Mouse (Mus musculus) adrenal gland, postnatal 25 days (tissue): ENCODE data around the gene Vmp1. TPM values are rescaled to one million over a fixed set of nuclear protein-coding genes. Genes with fewer than 3 reads are reported as not detected.

Experiments used
- DNase-seq: peaks from one replicate; pipeline ENCODE4 v3.0.0; 2021; ENCODE audit warnings: mixed read lengths
- total RNA-seq: library from RNA; stranded (reverse); gene quantifications from 2 replicates; pipeline ENCODE4 v1.2.3, GENCODE M21; 2021

Vmp1 gene
- total RNA-seq, 1 experiment from 2014 or later, result 162 TPM

DNA sequence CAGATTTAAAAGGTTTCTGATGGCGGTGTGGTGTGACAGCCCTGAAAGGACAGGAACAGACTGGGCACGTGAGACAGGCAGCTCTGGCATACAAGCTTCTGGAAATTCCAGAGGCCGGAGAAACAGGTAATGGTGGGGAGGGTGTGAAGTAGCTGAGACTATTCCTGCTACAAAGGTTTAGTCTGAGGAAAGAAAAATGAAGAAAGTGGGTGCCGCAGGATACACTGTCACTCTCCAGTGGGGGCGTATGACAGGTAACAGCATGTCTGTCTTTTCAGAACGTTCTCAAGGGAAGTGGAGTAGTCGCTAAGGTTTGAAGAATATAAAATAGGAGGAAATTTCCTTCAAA lies 83.5 kb downstream of the Vmp1 start:
- DNase-seq, result no peak

DNA sequence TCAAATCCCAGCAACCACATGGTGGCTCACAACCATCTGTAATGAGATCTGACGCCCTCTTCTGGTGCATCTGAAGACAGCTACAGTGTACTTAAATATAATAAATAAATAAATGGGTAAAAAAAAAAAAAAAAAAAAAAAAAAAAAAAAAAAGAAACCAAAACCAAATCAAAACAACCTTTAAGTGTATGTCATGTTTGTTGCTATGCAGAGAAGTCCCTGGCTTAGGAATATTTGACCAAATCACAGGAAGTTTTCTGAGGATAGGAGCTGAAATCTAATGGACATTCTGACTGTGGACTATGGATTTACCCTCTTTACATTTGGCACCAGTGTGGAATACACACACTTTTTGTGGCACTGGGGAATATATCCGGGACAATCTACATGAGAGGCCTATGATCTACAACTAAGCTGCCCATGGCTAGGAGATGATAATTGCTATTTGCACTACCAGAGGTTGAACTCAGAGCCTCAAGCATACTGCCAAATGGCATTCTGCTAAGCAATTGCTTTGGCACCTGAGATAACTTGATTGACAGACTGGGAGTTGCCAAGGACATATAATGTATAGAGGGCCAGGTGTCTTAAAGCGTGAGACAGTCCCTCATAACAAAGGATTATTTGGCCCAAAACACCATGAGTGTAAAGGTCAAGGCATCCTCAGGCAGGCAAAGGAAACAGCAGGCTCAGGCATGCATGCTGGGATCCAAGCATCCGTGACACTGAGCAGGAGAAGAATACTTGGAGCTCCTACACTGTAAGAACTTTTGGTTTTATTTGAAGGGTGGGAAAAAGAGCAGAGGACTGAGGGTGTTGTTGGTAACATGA lies 84.0 kb downstream of the Vmp1 start:
- DNase-seq, result no peak

DNA sequence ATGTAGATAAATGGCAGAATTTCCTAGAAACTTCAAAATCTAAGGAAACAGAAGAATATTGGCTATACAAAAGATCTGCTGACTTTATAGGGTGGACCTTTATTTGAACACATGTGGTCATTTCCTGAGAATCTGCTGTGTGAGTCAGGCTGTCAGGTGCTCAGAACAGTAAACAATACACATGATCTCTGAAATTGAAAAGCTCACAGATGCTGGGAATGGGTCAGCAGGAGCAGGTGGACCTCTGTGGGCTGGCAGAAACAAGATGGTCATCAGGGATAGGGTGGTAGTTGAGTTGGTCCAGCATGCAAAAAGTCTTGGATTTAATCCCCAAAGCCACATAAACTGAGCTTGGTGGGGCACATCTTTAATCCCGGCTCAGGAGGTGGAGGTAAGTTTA lies 85.1 kb downstream of the Vmp1 start:
- DNase-seq, result no peak

DNA sequence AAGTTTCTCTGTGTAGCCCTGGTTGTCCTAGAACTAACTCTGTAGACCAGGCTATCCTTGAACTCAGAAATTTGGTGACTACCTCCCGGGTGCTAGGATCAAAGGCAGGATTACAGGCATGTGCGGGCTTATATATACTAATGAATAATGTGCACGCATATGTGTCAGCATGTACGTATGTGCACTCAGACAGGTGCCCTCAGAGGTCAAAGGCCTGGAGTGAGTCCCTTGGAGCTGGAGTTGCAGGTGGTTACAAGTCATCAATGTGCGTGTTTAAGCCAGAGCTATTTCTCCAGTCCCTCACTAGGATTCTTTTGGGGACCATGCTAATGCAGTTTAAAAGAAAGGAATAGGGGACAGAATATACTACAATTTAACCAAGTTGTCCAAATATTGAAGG lies 85.5 kb downstream of the Vmp1 start:
- DNase-seq, result no peak

DNA sequence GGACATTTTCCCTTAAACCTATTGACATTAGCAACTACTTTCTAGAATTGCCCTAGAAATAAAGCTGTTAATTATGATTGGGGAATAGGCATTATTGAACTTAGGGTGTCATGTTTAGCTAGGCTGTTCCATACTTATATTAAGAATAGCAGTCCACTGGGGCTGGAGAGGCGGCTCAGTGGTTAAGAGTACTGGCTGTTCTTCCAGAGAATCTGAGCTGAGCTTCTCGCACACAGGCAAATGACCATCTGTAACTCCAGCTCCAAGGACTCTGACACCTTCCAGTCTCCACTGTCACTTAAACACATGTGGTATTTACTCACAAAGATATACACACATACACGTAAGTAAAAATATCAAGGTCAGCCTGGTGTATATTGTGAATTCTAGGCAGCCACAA lies 86.7 kb downstream of the Vmp1 start:
- DNase-seq, result no peak

DNA sequence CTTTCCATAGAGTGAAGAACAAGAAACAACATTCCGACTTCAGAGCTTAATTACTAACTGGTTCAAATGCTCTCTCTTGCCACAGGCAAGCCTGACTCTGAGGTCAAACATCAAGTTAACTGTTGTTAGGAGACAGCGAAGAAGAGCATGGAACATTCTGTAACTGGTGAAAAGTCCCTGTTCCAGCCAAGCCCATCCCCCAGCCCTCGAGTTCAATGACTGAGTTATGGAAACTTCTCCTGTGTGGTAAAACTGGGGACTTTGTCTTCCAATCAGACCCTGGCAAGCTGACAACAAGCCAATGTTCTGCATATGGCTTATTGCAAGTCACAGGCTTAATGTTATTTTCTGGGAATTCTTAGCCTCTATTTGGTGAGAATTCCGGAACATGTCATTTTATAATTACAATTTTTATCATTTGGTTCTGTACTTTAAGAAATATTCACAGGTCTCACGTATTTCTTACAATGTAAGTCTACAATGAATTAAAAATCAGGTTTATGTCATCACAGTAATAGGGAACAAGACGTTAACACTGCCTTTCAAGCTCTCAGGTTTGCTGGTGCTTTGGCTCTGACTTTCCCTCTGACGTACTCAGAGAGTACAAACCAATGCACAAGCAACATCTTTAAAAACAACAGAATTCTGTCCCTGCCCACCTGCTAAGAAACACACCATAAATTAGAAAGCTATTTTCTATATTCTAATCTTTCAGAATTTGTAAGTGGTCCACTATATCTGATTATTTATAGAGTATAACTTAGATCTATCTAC lies 87.3 kb downstream of the Vmp1 start:
- DNase-seq, result no peak

DNA sequence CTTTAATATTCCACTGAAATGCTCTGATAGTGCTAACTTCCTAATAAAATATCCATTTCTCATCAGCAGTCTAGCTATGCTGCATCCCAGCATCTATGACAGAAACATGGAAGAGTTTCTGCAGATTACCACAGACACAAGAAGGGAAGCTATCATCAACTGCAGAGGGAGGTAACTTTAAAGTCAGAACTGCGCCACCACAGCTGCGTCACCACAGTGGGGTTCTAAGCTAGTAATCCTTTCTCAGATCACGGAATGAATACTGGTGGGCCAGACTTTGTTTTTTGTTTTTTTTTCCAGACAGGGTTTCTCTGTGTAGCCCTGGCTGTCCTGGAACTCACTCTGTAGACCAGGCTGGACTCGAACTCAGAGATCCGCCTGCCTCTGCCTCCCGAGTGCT lies 88.3 kb downstream of the Vmp1 start:
- DNase-seq, result no peak

DNA sequence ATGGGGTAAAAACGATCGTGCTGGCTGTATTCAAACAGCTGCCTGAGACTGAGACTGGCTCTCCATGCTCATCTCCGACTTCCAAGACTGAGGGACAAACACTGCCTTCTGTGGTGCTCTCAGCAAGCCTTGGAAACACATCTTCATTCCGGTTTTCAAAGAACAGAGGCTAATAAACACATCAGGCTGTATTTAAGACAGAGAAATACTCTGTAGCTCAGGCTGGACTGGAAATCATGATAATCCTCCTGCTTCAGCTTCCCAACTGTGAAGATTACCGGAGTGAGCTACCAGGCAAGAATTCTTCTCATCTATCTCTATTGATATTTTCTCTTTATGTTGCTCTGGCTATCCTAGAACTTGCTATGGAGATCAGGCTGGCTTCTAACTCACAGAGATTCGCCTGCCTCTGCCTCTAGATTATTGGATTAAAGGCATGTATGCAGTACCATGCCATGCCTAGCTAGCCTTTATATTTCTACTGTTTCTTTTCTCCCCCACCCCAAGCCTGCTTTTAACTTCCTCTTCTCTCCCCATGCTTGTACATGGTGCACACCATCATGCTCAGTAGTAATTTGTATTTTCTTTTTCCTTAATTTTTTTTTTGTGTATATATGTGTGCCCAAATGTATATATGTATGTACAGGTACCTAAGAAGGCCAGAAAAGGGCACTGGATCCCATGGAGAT lies 89.3 kb downstream of the Vmp1 start:
- no peak for DNase-seq

DNA sequence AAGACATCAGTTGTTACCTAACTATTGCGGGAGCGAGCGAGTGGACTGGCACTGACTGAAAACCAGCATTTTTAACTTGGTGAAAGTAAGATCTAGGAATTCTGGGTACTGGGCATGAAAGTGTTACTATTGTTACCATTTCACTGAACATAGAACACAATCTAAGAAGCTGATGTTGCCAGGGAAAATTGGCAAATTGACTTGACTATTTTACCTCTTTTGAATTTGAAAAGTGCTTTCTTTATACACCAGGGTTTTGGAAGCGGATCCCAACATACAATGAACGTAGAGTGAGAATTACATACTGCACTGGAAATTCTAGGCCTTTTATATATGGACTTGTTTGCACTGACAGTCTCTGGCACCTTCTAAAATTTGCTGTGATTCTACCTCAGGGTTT lies 90.2 kb downstream of the Vmp1 start:
- no peak for DNase-seq

DNA sequence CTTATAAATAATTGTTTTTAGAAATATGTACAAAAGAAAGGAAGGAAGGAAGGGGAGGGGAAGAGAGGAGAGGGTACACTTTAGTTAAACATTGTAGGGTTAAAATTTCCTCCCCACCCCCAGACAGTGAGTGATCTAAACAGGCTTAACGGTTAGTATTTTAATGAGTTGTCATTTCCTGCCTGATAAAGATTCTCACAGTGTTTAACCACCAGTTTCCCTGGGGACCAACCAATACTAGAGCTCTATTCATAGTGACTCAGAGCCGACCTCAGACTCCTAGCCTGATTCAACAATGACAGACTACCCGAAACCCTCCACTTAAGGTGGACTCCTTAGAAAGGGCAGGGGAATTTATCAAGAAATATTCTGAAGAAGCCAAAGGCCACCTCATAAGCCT lies 90.6 kb downstream of the Vmp1 start:
- DNase-seq, result no peak

DNA sequence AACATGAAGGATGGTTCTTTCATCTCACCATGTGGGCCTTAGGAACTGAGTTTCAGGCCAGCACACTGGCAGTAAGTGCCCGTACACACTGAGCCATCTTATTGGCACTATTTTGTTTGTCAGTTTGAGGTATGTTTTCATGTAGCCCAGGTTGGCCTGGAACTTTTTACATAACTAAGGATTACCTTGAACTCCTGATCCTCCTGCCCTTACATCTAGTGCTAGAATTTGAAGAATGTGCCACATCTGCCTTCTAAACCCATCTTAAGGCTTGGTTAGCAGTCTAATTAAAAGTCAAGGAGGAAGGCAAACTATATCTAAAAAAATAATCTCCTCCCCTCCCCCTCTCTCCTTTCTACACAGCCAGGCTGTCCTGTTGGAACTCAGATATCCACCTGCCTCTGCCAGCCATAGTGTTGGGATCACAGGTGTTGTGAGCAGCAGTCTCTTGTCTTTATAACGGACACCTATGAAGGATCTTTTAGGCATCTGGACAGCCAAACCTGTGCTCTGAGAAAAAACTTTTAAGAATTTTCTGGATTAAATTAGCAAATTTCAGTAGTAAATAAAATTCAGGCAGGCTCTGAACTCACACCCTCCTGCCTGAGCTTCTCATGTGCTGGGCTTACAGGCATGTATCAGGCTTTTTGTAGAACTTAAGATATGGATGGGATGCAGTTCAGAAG lies 91.6 kb downstream of the Vmp1 start:
- no peak for DNase-seq

DNA sequence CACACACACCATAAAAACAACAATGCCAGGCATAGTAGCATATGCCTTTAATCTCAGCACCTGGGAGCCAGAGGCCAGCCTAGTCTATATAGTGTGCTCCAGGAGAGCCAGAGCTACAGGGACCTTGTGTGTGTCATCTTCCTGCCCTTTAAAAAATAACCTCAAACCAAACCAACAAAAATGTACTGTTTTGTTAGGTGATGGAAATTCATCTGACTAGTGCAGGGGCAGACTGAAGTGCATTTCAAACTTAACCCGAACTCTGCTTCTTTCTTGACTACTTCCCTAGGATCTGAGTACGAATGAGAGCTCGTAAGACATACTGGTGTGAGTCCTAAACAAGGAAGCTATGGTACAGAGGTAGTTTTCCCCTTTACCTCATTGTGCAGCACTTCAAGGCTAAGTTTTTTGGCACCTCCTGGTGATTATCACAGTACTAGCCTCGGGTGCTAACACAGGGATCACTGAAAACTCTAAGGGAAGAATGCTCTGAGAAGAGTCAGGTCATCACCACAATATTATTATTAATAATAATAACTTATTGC lies 92.3 kb downstream of the Vmp1 start:
- DNase-seq, result no peak

DNA sequence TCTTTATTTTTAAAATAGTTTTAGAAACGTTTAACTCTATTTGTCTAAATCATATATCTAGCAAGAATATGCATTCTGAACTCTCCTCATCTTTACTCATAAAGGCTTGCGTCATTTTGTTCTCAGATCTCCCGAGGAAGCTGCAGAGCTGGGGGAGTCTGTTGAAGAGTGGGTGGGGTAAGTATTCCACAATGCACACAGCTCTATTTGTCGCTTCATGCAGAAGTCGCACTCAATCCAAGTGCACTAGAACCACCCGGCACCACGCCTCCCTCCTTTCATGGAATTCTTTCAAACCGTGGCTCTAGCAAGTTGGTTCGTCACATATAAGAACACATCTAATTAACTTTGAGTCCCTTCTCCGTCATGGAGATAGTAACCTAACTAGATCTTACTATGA lies 93.1 kb downstream of the Vmp1 start:
- no peak for DNase-seq

DNA sequence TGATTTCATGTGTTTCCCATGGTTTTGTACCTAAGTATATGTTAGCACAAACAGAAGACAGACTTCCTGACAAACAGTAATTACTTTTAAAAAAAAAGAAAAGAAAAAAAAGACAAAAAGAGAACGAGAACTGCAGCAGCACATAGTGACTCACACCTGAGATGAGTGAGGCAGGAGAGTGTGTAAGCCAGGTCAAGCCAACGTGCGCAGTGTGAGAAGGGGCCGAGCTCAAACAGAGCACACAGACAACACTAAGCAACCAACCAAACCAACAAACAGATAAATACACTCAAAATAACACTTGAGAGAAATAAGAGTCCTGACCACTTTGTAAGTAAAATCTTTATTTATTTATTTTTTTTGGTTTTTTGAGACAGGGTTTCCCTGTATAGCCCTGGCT lies 93.6 kb downstream of the Vmp1 start:
- no peak for DNase-seq

DNA sequence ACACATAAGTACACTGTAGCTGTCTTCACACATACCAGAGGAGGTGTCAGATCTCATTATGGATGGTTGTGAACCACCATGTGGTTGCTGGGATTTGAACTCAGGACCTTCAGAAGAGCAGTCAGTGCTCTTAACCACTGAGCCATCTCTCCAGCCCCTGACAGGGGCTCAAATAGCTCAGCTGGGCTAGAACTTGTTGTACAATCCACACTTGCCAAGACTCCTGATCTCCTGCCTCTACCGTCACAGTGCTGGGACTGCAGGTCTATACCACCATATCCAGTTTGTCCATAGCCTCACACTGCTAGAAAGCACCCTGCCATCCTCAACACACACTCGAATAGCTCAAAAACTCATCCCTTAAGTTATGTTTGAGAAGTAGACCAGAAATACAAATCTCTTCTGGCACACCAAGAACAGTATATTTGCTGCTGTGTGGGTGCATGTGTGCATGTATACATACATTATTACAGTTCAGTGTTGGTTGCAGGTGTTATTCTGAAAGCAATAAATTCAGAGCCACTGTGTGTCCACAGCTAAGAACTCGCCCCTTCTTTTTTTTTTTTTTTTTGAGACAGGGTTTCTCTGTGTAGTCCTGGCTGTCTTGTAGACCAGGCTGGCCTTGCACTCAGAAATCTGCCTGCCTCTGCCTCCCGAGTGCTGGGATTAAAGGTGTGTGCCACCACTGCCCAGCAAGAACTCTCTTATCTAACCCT lies 94.9 kb downstream of the Vmp1 start:
- no peak for DNase-seq

DNA sequence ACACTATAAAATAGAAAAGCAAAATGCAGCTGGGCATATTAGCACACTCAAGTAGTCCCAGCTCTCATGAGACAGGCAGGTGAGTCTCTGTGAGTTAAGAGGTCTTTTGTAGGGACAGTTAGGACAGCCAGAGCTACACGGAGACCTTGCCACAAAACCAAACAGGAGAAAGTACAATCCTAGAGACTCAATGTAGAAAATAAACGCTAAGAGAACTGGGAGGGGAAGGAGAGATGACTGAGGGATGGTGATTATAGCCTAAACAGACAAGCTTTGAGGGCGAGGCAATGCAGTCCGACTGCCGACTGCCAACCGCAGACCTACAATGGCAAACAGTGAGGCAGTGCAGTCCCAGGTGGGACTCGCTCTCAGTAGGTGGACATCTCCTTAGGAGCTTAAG lies 95.8 kb downstream of the Vmp1 start:
- DNase-seq, result no peak

DNA sequence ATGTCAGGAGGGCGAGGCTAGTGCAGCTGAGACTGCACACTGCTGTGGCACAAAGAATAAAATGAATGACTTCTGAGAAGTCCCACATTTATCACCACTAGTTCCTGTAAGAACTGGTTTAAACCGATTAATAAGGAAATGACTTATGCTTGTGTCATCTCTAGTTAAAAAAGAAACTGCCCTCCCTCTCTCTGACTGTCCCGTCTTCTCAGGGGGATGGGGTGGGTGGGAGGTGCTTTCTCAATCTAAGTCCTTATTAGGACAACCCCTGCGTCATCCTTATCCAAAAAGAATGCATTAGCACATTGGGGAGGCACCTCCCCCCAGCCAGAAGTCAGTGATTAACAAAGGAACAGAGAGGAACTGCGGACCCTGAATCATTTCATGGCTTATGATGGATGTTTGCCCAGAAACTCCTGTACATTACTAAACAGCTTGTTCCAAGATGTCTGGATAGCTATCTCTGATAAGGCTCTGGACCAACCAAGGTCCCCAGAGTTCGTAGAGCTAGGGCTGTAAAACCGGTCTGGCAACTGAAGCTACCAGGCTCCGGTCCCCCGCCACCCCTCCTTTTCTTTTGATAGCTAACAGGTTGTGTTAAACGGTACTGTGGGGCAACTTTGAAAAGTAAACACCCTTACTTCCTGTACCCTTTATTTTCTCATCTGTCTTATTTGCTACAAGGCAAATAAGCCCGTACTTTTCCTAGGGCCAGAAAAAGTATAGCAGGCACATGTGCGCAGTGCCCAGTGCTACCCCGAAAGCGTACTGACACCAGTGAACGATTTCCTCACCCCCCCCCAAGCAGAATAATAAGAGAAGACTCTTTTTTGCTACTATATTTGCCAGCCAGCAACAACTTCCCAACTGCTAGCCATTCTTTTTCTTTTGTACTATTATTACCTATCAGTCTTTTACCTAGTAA lies 96.5 kb downstream of the Vmp1 start:
- DNase-seq, result peak; percentile 24

DNA sequence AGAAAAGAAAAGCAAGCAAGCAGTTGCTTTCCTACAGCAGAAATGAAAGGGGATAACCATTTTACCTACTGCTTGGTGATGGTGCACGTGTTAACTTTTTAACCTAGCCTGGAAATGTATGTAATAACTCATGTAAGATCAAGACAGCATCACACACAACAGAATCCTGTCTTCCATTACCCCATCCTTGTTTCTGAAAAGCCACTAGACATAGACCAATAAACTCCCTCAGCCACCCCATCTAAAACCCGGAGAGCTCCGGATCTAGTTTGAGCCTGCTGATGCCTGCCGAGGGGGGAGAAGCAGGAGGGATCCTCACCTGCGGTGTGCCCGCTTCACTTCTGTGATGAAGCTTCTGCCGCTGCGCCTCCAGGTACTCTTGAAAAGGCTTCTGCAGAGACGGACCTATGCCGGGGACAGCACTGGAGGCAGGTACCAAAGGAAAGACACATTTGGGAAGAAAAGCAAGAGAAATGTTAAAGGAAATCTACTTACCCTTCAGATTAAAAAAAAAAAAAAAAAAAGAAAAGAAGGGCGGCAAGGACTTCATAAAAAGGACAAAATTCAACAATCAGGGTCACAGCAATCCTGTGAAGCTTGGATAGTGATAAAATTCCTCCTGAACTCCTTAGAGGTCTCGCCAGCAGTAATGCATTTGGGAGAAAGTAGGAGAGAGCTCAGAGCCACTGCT lies 97.3 kb downstream of the Vmp1 start:
- DNase-seq, result peak; percentile 16

DNA sequence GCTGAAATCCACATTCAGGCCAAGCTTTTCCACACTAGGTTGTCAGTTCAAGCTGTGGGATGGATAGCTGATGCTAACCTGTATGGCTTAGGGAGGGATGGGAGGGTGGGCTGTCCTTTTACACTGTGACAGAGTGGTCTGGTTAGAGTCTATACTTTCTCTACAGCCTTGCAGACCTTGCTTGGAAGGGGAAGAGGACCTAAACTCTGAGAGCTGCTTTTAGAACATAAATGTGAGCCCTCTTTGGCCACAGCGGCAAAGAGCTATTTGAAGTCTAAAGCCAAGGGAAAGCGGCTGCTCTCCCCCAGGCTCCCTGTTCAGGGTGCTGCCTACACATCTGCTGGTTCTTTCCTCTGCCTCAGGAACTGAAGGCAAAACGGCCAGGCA lies 98.0 kb downstream of the Vmp1 start:
- DNase-seq, result no peak
